Mouse (Mus musculus) megakaryocyte, embryonic 14.5 days (primary cell): Measurements from ENCODE around the gene Rbms3.

Experiments
- FLI1 ChIP-seq: IDR thresholded peaks from 2 replicates; pipeline ENCODE4 v1.6.1; 2012; ENCODE audit warnings: low read length, inconsistent platforms, mixed read lengths
- GATA1 ChIP-seq: IDR thresholded peaks from 3 replicates; pipeline ENCODE4 v1.6.1; 2012; ENCODE audit warnings: mixed read lengths, low read length, inconsistent platforms, borderline replicate concordance

- TF ChIP-seq FLI1 = no peak
- TF ChIP-seq GATA1 = no peak
These were observed 495.7 kb downstream of the Rbms3 start for GRCm38 (mm10) chr9:117134043-117134442.
